Comparison of ENCODE assay signal across 8 mouse cellular contexts in the genomic region with DNA sequence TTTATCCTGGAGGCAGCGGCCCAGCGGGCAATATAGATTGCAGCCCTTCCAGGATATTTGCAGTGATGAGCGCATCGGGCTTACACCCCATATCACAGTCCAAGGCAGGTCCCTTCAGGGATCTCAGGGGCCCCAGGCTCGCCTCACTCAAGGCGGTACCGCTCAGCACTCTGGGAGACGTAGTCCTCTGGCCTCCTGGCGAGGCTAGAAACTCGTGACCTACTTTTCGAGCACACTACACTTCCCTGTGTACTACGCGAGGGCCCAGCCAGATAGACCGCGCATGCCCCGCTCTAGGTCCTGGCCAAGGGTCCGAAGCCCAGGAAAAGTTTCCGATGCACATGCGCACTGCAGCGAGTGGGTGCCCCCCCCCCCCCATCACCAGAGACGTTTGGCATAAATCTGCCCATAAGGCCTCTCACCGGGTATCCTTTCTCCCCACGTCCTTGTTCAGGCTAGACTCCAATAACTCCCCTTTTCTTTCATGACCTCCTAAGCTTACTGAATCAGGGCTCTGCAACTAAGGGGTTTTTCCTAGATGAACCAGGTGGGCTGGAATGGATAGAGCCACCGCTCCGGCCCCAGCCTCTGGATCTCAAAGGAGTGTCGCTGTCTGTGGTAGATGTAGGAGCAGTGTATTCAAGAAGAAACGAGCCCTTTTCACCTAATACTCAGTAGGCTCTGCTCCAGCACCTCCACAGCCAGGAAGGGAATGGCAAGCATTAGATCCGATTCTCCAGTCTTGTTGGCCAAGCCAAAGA. TPM values are rescaled to one million over a fixed set of nuclear protein-coding genes. Genes with fewer than 3 reads are reported as not detected.
DNase-seq lines count a peak whose midpoint lies in the region; ATAC-seq and TF ChIP-seq lines count a peak whose summit lies in the region.

No protein-coding gene starts in this region.

- TF ChIP-seq CTCF in cerebellum, adult 2 months (IDR thresholded peaks at IDR 0.05; ENCODE audit: borderline replicate concordance, insufficient read depth, low read depth, low read length) = no peak
- TF ChIP-seq CTCF in forebrain, postnatal 0 days (IDR thresholded peaks at IDR 0.05; ENCODE audit: low read depth) = no peak
- no peak for TF ChIP-seq CTCF in lung, postnatal 0 days (IDR thresholded peaks at IDR 0.05)

- peak overlapping the region; percentile 85 for H3K4me2 ChIP-seq in forebrain, postnatal 0 days (ENCODE audit: low read depth)
- peak overlapping the region; percentile 87 for H3K4me2 ChIP-seq in lung, postnatal 0 days (replicated peaks; ENCODE audit: low read depth, low read length)

- H3K27ac ChIP-seq in cerebellum, adult 2 months (ENCODE audit: insufficient read depth, low read length) = peak overlapping the region; percentile 88
- H3K27ac ChIP-seq in forebrain, postnatal 0 days (ENCODE audit: low read depth, low read length) = peak overlapping the region; percentile 95
- H3K27ac ChIP-seq in lung, postnatal 0 days (ENCODE audit: low read length) = peak overlapping the region; percentile 98

- peaks cover 11% of the 10 kb centered on the region for H3K36me3 ChIP-seq in forebrain, postnatal 0 days (ENCODE audit: insufficient read depth)
- peaks cover 5% of the 10 kb centered on the region; the same call in 1 of the 2 replicates for H3K36me3 ChIP-seq in lung, postnatal 0 days (ENCODE audit: insufficient read depth, low read length)

- H3K27me3 ChIP-seq in cerebellum, adult 2 months (ENCODE audit: control insufficient read depth, insufficient read depth, low read length) = no peaks in the 10 kb centered on the region
- no peaks in the 10 kb centered on the region for H3K27me3 ChIP-seq in forebrain, postnatal 0 days (ENCODE audit: insufficient read depth, low read length)
- no peaks in the 10 kb centered on the region for H3K27me3 ChIP-seq in lung, postnatal 0 days (replicated peaks; ENCODE audit: insufficient read depth, low read length)

- no peaks in the 10 kb centered on the region for H3K9me3 ChIP-seq in forebrain, postnatal 0 days (ENCODE audit: low read length)
- no peaks in the 10 kb centered on the region for H3K9me3 ChIP-seq in lung, postnatal 0 days (ENCODE audit: low read length)

- peak overlapping the region; percentile 67 for H3K9ac ChIP-seq in forebrain, postnatal 0 days
- H3K9ac ChIP-seq in lung, postnatal 0 days (replicated peaks; ENCODE audit: low read depth) = peak overlapping the region; percentile 85

- TF ChIP-seq EP300 in lung, postnatal 0 days (IDR thresholded peaks at IDR 0.05) = no peak

- peak; percentile 84 for ATAC-seq in forebrain, postnatal 0 days
- peak; percentile 77 for ATAC-seq in lung, postnatal 0 days

- 1% methylated on average over 28 of the region's 28 CpGs for WGBS in cerebellum, adult 2 months
- WGBS in forebrain, postnatal 0 days = 2% methylated on average over 28 of the region's 28 CpGs
- WGBS in lung, postnatal 0 days = under 1% methylated on average over 28 of the region's 28 CpGs

- TF ChIP-seq POLR2A in cerebellum, adult 2 months (IDR thresholded peaks at IDR 0.05; ENCODE audit: borderline replicate concordance, insufficient read depth, low read length) = peak; percentile 59; the same call in 1 of the 2 replicates

- H3K4me3 ChIP-seq in cerebellum, adult 2 months (replicated peaks; ENCODE audit: insufficient read depth, low read depth, low read length) = peak overlapping the region; percentile 83
- H3K4me3 ChIP-seq in forebrain, postnatal 0 days (ENCODE audit: low read depth, low read length) = peak overlapping the region; percentile 81
- H3K4me3 ChIP-seq in lung, postnatal 0 days (ENCODE audit: low read depth, low read length) = peak overlapping the region; percentile 94

- H3K4me1 ChIP-seq in cerebellum, adult 2 months (ENCODE audit: control insufficient read depth, insufficient read depth, low read length) = peaks cover 22% of the 10 kb centered on the region
- peaks cover 14% of the 10 kb centered on the region for H3K4me1 ChIP-seq in forebrain, postnatal 0 days (ENCODE audit: insufficient read depth)
- H3K4me1 ChIP-seq in lung, postnatal 0 days (ENCODE audit: insufficient read depth, low read depth, low read length) = peaks cover 6% of the 10 kb centered on the region; the same call in 1 of the 2 replicates

- peak; percentile 91 for DNase-seq in Muller cell, postnatal 12 days (ENCODE audit: inconsistent ontology term)
- DNase-seq in cerebellum, adult 2 months = peak; percentile 92 to 97
- DNase-seq in forebrain, postnatal 0 days = peak; percentile 90
- DNase-seq in heart, postnatal 4 days = peak; percentile 84
- peak; percentile 93 for DNase-seq in layer of hippocampus, adult 9-11 months
- DNase-seq in lung, postnatal 0 days (ENCODE audit: low spot score) = peak; percentile 98
- DNase-seq in ovary, postnatal 14 days (ENCODE audit: low spot score) = peak; percentile 63
- DNase-seq in thymus, postnatal 10 days (ENCODE audit: low spot score in 2 of 2) = peak; percentile 73

RNA-seq across cellular contexts. Expression of a gene that starts 2.4 kb away (rescaled TPM):
- 36.9 and 51.5 TPM in 2 replicates for polyA plus RNA-seq in cerebellum, adult 2 months (2012; rRNA removed)
- 9.2 and 13.0 TPM in 2 replicates for total RNA-seq in forebrain, postnatal 0 days (2014; rRNA removed)
- polyA plus RNA-seq in forebrain, postnatal 0 days (2015; fragmentation: Nextera tagmentation; extraction: Ambion mirVana) = 11.4 TPM in 2 replicates
- 10 to 100 TPM; 24.1 to 32.3 TPM for total RNA-seq in heart, postnatal 4 days (2021)
- 24.8 and 30.0 TPM in 2 replicates for polyA plus RNA-seq in lung, postnatal 0 days (2015; fragmentation: Nextera tagmentation; extraction: Ambion mirVana)

RNA-seq across cellular contexts. Expression of a gene that starts 15.5 kb away (rescaled TPM):
- 62.4 and 67.3 TPM in 2 replicates for polyA plus RNA-seq in cerebellum, adult 2 months (2012; rRNA removed)
- total RNA-seq in forebrain, postnatal 0 days (2014; rRNA removed) = 41.5 and 48.5 TPM in 2 replicates
- polyA plus RNA-seq in forebrain, postnatal 0 days (2015; fragmentation: Nextera tagmentation; extraction: Ambion mirVana) = 107 and 112 TPM in 2 replicates
- total RNA-seq in heart, postnatal 4 days (2021) = 10 to 100 TPM; 57.9 to 58.9 TPM
- polyA plus RNA-seq in lung, postnatal 0 days (2015; fragmentation: Nextera tagmentation; extraction: Ambion mirVana) = 80.3 and 88.8 TPM in 2 replicates

RNA-seq across cellular contexts. Expression of a gene that starts 15.9 kb away (rescaled TPM):
- 621 and 638 TPM in 2 replicates for polyA plus RNA-seq in cerebellum, adult 2 months (2012; rRNA removed)
- total RNA-seq in forebrain, postnatal 0 days (2014; rRNA removed) = 354 and 357 TPM in 2 replicates
- polyA plus RNA-seq in forebrain, postnatal 0 days (2015; fragmentation: Nextera tagmentation; extraction: Ambion mirVana) = 234 and 251 TPM in 2 replicates
- 1,000 to 10,000 TPM; 1,419 to 1,465 TPM for total RNA-seq in heart, postnatal 4 days (2021)
- polyA plus RNA-seq in lung, postnatal 0 days (2015; fragmentation: Nextera tagmentation; extraction: Ambion mirVana) = 89.2 and 90.8 TPM in 2 replicates

RNA-seq across cellular contexts. Expression of a gene that starts 54.0 kb away (rescaled TPM):
- 279 and 288 TPM in 2 replicates for polyA plus RNA-seq in cerebellum, adult 2 months (2012; rRNA removed)
- 60.2 and 71.8 TPM in 2 replicates for total RNA-seq in forebrain, postnatal 0 days (2014; rRNA removed)
- 21.9 and 27.8 TPM in 2 replicates for polyA plus RNA-seq in forebrain, postnatal 0 days (2015; fragmentation: Nextera tagmentation; extraction: Ambion mirVana)
- total RNA-seq in heart, postnatal 4 days (2021) = 10 to 100 TPM; 38.5 to 40.5 TPM
- polyA plus RNA-seq in lung, postnatal 0 days (2015; fragmentation: Nextera tagmentation; extraction: Ambion mirVana) = 38.6 and 44.0 TPM in 2 replicates

Comparison
In these comparisons a context has a peak if more than half of its experiments do, and no peak if none do; other contexts are left out.
1. Peak in every context shown above with its lines: DNase-seq, ATAC-seq, H3K4me3 ChIP-seq and H3K27ac ChIP-seq.